Mouse (Mus musculus): ENCODE measurements around the gene Isg20. TPM values are rescaled to one million over a fixed set of nuclear protein-coding genes. Genes with fewer than 3 reads are reported as not detected.

Gene Isg20
- 10 to 100 TPM in 1 of 2 experiments, 1 to 10 TPM in 1; 5.7 to 12.1 TPM for total RNA-seq (2021)
- polyA plus RNA-seq (2012; rRNA removed) = 6.9 and 9.5 TPM in 2 replicates
- long read RNA-seq, partial matches to known transcripts = 0 of 4 reads
- long read RNA-seq, other reads (novel, unspliced or antisense) = 1 of 4 reads

DNA sequence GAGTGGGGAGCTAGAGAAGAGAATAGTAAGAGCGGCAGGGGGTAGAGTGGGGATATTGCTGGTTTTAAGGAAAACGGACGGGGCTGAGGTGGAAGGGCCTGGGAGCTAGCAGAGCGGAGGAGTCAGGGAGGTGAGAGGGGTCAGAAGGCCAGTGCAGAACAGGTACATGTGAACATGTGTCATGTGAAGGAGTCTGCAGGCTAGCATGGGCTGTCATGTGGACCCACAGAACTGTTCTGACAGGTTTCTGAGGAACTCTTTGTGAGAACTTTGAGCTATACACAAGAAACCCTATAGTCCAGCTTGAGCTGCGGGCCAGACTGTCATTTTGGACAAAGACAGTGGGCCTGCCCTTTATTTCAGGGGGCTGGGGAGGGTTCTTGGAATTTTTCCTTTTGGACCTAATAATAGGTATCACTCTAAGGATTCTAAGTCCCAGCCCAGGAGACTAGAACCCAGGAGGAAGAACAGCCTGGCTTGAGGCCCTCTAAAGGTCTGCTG is at the start of gene Isg20:
Gene Isg20 (plus strand): TSS at position 451 of the 501 bp plus-strand sequence.
- no peak for DNase-seq

DNA sequence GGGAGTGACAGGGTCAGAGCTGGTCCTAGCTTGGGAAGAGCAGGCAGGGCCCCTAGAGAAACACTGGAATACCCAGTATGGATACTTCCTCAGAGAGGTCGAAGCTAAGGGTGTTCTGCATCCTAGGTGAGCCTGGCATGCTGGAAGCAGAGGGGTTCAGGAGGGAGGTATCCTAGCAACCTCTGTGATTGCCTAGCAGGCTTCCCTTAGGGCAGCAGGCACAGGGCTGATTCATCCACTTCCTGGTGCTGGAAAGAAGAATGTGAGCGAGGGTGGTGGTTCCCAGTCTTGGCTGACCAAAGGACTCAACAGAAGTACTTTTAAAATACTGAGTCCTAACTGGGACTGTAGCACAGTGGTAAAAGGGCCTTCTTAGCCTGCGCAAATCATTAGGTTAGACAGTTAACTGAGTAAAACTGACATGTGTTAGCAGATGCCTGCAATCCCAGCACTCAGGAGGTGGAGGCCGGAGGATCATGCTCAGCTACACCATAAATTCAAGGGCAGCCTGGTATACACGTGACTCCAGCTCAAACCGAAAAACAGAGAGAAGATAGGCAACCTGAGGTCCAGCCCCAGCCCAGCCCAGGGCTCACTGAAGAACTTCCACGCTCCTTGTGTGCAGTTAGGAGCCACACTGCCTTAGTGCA is 49.3 kb upstream of the Isg20 start:
- DNase-seq = no peak

- no peak for DNase-seq
Observed at GRCm38 (mm10) chr7:78864446-78864802, 48.8 kb upstream of the Isg20 start.

DNA sequence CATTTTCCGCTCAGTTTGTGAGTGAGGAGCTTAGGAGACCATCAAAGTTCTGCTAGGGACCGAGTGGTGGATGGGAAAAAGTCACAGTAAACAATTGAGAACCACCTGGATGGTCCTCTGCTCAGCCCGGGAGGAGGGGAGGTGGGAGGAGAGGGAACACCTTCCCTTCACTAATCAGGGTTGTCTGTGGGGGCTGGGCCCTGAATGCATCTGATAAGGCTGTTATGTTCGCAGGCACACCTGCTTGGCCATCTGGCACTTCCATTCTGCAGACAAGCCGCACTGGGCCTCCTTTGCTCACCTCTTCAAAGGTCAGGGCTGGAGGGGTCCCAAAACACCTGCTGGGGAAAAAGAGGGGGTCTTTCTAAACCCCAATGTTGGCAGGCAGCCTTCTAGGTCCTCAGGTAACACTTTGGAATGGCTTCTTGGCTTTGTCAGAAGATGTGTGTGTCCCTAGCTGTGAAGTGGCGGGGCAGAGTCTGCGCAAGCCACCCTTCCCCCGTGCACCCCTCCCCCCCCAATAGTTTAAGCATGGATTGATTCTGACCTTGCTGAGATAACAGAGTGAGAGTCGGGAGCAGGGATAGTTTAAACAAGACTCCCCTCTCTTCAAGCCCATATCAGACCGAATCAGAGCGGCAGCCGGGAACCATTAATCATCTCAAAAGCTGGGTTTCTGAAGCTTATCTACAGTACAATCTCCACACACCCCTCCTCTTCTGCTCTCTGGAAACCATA is 47.8 kb upstream of the Isg20 start:
- DNase-seq = no peak

GRCm38 (mm10) chr7:78868731-78869130 is 44.5 kb upstream of the Isg20 start:
- DNase-seq = no peak

DNA sequence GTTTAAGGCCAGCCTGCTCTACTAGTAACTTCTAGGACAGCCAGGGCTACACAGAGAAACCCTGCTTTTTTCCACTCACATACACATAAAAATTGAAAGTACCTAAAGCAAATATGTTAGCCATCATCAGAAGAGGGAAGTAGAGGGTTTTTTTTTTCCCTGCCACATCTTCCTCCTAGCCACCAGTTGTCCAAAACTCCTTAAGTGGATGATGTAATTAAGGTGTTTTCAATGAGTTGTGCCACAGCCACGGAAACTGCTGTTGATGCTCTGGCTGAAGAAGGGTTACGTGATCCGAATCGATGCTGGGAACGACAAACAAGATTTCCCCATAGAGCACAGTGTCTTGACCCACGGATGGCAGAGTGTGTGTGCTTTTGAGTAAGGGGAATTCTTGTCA is 40.9 kb upstream of the Isg20 start:
- no peak for DNase-seq

GRCm38 (mm10) chr7:78872831-78873230 is 40.4 kb upstream of the Isg20 start:
- no peak for DNase-seq

DNA sequence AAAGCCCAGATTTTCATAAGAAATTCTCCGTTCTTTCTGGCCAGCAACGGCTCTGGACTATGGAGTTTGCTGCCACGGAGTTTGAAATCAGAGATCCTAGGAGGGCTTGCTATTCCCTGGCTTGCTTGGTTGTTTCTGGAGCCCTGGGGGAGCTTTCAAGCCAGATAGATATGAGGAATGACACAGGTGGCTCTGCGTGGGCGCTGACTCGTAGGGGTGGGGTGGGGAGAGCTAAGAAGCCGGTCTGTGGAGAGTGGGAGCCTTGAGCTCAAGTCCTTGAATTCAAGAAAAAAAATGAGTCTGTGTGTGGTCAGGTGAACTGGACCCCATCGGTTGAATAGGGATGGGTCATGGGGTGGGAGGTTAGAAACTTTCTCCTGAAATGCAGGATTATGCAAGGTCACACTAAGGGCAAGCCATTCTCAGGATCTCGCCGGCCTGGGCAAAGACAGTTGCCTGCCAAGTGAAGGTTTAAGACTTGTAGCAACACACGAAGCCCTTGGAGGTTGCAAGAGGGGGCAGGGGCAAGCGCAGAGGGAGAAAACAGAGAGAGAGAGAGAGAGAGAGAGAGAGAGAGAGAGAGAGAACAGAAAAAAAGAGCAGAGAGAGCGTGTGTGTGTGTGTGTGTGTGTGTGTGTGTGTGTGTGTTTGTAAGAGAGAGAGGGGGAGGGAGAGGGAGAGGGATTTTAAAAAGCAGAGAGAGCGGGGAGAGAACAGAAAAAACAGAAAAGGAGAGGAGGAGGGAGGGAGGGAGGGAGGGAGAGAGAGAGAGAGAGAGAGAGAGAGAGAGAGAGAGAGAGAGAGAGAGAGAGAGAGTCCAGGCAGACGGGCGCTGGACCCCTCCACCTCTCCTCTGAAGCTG is 31.4 kb upstream of the Isg20 start:
- DNase-seq = no peak

DNA sequence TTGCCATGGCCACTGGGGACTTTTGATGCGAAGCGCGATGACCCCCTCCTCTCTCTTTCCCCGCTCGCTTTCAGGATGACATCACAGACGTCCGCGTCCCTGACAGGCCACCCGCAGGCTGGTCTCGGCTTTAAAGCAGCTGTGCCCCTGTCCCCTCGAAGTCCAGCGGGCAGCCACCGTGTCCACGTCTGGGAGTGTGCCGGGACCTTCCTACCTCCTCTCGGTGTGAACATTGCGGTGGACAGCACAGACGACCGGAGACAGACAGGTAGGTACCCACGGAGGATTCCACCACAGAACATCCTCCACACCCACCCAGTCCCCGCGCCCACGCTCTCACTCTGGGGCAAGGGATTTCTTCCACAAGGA is 30.8 kb upstream of the Isg20 start:
- peak; percentile 52 for DNase-seq

DNA sequence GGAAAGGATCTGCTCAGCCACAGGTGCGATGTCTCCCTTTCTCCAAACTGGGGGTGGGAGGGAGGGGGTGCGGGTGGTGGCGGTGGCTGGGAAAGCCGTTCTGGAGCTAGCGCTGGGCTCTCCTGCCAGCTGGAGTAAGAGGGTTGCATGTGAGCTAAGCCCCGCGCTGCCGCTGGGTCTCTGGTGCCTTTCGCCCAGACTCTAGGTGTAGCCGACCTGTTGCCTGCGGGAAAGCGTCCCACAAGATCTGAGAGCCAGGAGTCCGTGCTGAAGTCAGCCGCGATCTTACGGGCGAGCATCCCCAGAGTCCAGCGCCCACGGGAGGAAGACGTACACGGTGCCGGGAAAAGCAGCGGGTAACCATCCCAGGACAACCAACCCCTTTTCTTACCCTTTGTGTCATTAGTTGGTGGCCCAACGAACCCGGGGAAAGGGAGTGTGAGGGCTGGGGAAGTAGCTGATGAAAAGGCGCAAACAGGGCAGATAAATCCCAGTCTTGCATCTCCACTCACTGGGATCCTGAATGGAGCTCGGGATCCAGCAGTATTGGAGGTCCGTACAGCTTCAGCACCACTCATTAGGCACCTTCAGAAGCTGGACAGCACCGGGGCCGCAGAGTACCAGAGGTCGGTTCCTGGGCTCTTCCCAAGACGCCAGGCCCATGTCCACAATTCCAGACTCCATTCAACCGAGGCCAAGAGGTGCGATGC is 30.1 kb upstream of the Isg20 start:
- no peak for DNase-seq

- DNase-seq = no peak
Observed at GRCm38 (mm10) chr7:78883726-78884060, 29.5 kb upstream of the Isg20 start.

GRCm38 (mm10) chr7:78884139-78884538 is 29.1 kb upstream of the Isg20 start:
- DNase-seq = no peak

- DNase-seq = no peak
Observed at GRCm38 (mm10) chr7:78885404-78885803, 27.8 kb upstream of the Isg20 start.

- DNase-seq = no peak
Observed at GRCm38 (mm10) chr7:78886496-78886895, 26.7 kb upstream of the Isg20 start.

- no peak for DNase-seq
Observed at GRCm38 (mm10) chr7:78887431-78887842, 25.8 kb upstream of the Isg20 start.

- DNase-seq = peak; percentile 84
Observed at GRCm38 (mm10) chr7:78890641-78891040, 22.6 kb upstream of the Isg20 start.

- DNase-seq = no peak
Observed at GRCm38 (mm10) chr7:78893917-78894316, 19.3 kb upstream of the Isg20 start.

- no peak for DNase-seq
Observed at GRCm38 (mm10) chr7:78895021-78895652, 18.1 kb upstream of the Isg20 start.

- peak; percentile 99 for DNase-seq
Observed at GRCm38 (mm10) chr7:78895653-78896333, 17.4 kb upstream of the Isg20 start, which contains the start of gene Aen. Gene Aen (plus strand): TSS chr7:78895854.

DNA sequence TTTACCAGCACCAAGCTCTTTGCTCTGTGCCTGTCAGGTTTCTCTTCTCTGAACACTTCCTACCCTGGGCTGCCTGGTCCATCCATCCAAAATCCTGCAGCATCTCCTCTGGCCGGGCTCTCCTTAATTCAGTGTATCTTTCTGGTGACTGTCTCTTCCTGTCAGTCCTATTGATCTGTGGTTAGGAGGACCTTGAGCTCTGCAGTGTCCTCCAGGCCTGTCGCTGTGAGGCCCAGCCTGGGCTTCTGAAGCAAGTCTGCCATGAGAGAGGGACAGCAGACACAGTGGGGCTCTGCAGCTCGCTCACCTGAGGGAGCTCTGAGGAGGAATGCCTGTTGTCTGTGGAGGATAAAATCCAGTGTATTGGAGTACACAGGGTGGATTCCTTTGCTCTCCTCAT is 15.7 kb upstream of the Isg20 start:
- DNase-seq = no peak
